In the genomic region with DNA sequence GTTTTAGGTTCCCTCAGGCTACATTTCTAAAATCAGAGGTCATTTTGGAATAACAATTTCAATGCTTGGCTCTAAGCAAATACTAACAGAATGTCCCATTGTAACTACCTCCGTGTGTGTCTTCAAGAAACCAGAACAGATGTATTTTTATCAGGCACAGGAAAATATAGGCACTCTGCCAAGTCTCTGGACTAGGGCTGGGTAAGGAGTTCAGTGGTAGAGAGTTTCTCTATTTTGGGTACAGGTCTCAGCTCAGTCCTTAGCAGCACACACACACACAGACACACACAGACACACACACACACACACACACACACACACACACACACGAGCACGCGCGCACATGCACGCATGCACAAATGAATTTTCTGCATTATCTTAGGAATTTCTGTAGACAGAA, we compare ENCODE assay signal across 14 mouse cellular contexts. TPM values are rescaled to one million over a fixed set of nuclear protein-coding genes. Genes with fewer than 3 reads are reported as not detected.
DNase-seq lines count a peak whose midpoint lies in the region; ATAC-seq and TF ChIP-seq lines count a peak whose summit lies in the region.
"Had no signal": no experiment of that assay in that cellular context is flagged by ENCODE, and none has a peak within 500 bp of the region (broad histone marks: within the 10 kb centered on the region; RNA-seq: fewer than 3 reads in every experiment).

No protein-coding gene starts in this region.

- no peak overlapping the region for H3K4me3 ChIP-seq in kidney, embryonic 15.5 days (replicated peaks)
- H3K4me3 ChIP-seq in testis, adult 2 months (ENCODE audit: control insufficient read depth, low read depth, low read length): no peak overlapping the region
- no peak overlapping the region for H3K4me3 ChIP-seq in gastrocnemius, adult 2 months
- H3K4me3 ChIP-seq: midbrain, embryonic 13.5 days had no signal

- H3K9ac ChIP-seq in kidney, embryonic 15.5 days: no peak overlapping the region
- H3K9ac ChIP-seq: liver, embryonic 14.5 days; midbrain, embryonic 13.5 days had no signal

- WGBS in kidney, embryonic 15.5 days: 75% methylated on average over 6 of the region's 6 CpGs

- no peak overlapping the region for H3K4me2 ChIP-seq in kidney, embryonic 15.5 days
- H3K4me2 ChIP-seq: midbrain, embryonic 13.5 days had no signal

- TF ChIP-seq POLR2A in testis, adult 2 months (IDR thresholded peaks at IDR 0.05; ENCODE audit: control insufficient read depth, low read depth, low read length): no peak

- DNase-seq in cerebellum, postnatal 10 days: peak; percentile 15 to 23
- DNase-seq in cerebellum, adult 9-11 months: no peak
- no peak for DNase-seq in kidney, adult 8-10 months
- DNase-seq in testis, postnatal 10 days (ENCODE audit: low spot score): no peak
- peak; percentile 22 for DNase-seq in telencephalon, adult 2 months (ENCODE audit: low read depth, low spot score)
- DNase-seq in gastrocnemius, adult 2 months: no peak
- DNase-seq: adrenal gland, adult 8-10 months; gastrocnemius, postnatal 14 days; right cerebral cortex, postnatal 4 days; thymus, postnatal 4 days had no signal

- H3K9me3 ChIP-seq in kidney, embryonic 15.5 days (replicated peaks): no peaks in the 10 kb centered on the region
- H3K9me3 ChIP-seq: midbrain, embryonic 13.5 days had no signal

- H3K4me1 ChIP-seq in kidney, embryonic 15.5 days: peaks cover 10% of the 10 kb centered on the region
- no peaks in the 10 kb centered on the region for H3K4me1 ChIP-seq in testis, adult 2 months (ENCODE audit: control insufficient read depth, insufficient read depth, low read length)
- H3K4me1 ChIP-seq: midbrain, embryonic 13.5 days had no signal

- TF ChIP-seq CTCF in testis, adult 2 months (IDR thresholded peaks at IDR 0.05; ENCODE audit: control insufficient read depth, insufficient read depth, insufficient replicate concordance, low read depth, low read length): no peak
- TF ChIP-seq CTCF in gastrocnemius, adult 2 months (IDR thresholded peaks at IDR 0.05): no peak

- intact Hi-C loops in gastrocnemius, adult 2 months (cut with DNase I): no loop called here

- no peaks in the 10 kb centered on the region for H3K36me3 ChIP-seq in kidney, embryonic 15.5 days
- no peaks in the 10 kb centered on the region for H3K36me3 ChIP-seq in testis, adult 2 months (ENCODE audit: control insufficient read depth, insufficient read depth, low read length)
- H3K36me3 ChIP-seq: midbrain, embryonic 13.5 days had no signal

- ATAC-seq in kidney, embryonic 15.5 days (replicated peaks; ENCODE audit: low FRiP score): peak; percentile 71
- ATAC-seq: midbrain, embryonic 13.5 days had no signal

- H3K27ac ChIP-seq in kidney, embryonic 15.5 days: no peak overlapping the region
- peak overlapping the region; percentile 37; the same call in 1 of the 2 replicates for H3K27ac ChIP-seq in testis, adult 2 months (ENCODE audit: control insufficient read depth, insufficient read depth, low read depth, low read length)
- no peak overlapping the region; the same call in 1 of the 2 replicates for H3K27ac ChIP-seq in gastrocnemius, adult 2 months
- H3K27ac ChIP-seq: liver, embryonic 14.5 days; midbrain, embryonic 13.5 days had no signal

- no peaks in the 10 kb centered on the region for H3K27me3 ChIP-seq in kidney, embryonic 15.5 days
- no peaks in the 10 kb centered on the region for H3K27me3 ChIP-seq in testis, adult 2 months (ENCODE audit: control insufficient read depth, insufficient read depth, low read length)
- H3K27me3 ChIP-seq: midbrain, embryonic 13.5 days had no signal

RNA-seq across cellular contexts. Expression of a gene that starts 49.1 kb away (rescaled TPM):
- 21.2 and 24.1 TPM in 2 replicates for polyA plus RNA-seq in kidney, embryonic 15.5 days (2015; fragmentation: Nextera tagmentation; extraction: Ambion mirVana)
- polyA plus RNA-seq in testis, adult 2 months (2012; rRNA removed): 5.1 and 6.9 TPM in 2 replicates
- 1 to 10 TPM; 1.3 to 1.9 TPM for total RNA-seq in gastrocnemius, adult 2 months (2021)

Comparison
In these comparisons a context has a peak if more than half of its experiments do, and no peak if none do; other contexts are left out.
1. DNase-seq: peak in cerebellum, postnatal 10 days (2 of 2) and telencephalon, adult 2 months (single experiment); none in cerebellum, adult 9-11 months (single experiment), kidney, adult 8-10 months (0 of 2), testis, postnatal 10 days (single experiment) and gastrocnemius, adult 2 months (single experiment).